Mouse (Mus musculus) hindbrain, embryonic 15.5 days (tissue): ENCODE measurements around the gene Anp32a. TPM values are rescaled to one million over a fixed set of nuclear protein-coding genes. Genes with fewer than 3 reads are reported as not detected.
A peak's percentile ranks its signal among the peaks of the same experiment; 100 is the strongest.

Experiments used
- ATAC-seq: fragments of 200-750 bp; cut with Nextera tagmentation; 2 replicates; pipeline ENCODE4 v1.8.0; 2017; ENCODE audit warnings: low read depth, moderate number of reproducible peaks, moderate TSS enrichment; ENCODE audit not compliant: low FRiP score
- H3K27ac ChIP-seq: fragments of 300-500 bp; sonication (generic); replicated peaks from 2 replicates; pipeline ENCODE4 v1.5.1; 2015; ENCODE audit warnings: mild to moderate bottlenecking, inconsistent platforms
- H3K27me3 ChIP-seq: fragments of 300-500 bp; sonication (generic); 2 replicates; pipeline ENCODE4 v1.6.1; 2015; ENCODE audit warnings: control low read depth, inconsistent platforms
- H3K36me3 ChIP-seq: fragments of 300-500 bp; sonication (generic); 2 replicates; pipeline ENCODE4 v1.6.1; 2015; ENCODE audit warnings: control low read depth, inconsistent platforms
- H3K4me1 ChIP-seq: fragments of 300-500 bp; sonication (generic); replicated peaks from 2 replicates; pipeline ENCODE4 v1.6.1; 2015; ENCODE audit warnings: control low read depth, inconsistent platforms
- H3K4me2 ChIP-seq: fragments of 300-500 bp; sonication (generic); 2 replicates; pipeline ENCODE4 v1.6.1; 2015; ENCODE audit warnings: moderate library complexity, mild to moderate bottlenecking, inconsistent platforms
- H3K4me3 ChIP-seq: fragments of 300-500 bp; sonication (generic); 2 replicates; pipeline ENCODE4 v1.5.1; 2015; ENCODE audit warnings: mild to moderate bottlenecking, inconsistent platforms
- H3K9ac ChIP-seq: fragments of 300-500 bp; sonication (generic); 2 replicates; pipeline ENCODE4 v1.6.1; 2015; ENCODE audit warnings: inconsistent platforms
- H3K9me3 ChIP-seq: fragments of 300-500 bp; sonication (generic); 2 replicates; pipeline ENCODE4 v1.6.1; 2016; ENCODE audit warnings: control low read depth, inconsistent platforms
- whole genome bisulfite sequencing: fragments of 180-500 bp; shearing (Covaris S2); methylation state at CpG from one replicate; pipeline ENCODE4 v1.1.7; 2015; 5-methylcytosine and 5-hydroxymethylcytosine counted together
- polyA plus RNA-seq: library from polyadenylated mRNA; unstranded; fragments of >200 nt; fragmentation: Nextera tagmentation; extraction: Ambion mirVana; gene quantifications from 2 replicates; pipeline ENCODE4 v1.2.1, GENCODE M21; 2015

Gene Anp32a
- polyA plus RNA-seq = 117 and 138 TPM in 2 replicates

DNA sequence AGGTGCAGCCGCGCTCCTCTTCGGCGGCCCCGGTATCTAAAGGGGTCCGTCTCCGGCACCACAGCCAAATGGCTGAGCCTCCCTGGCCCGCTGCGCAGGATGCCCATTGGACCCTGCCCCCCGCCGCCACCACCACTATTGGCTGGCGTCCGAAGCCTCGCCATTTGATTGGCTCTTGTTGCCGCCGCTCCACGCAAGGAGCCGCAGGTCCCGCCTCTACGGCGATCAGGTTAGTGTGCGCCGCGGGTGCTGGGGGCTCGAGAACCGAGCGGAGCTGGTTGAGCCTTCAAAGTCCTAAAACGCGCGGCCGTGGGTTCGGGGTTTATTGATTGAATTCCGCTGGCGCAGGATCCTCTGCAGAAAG lies at the start of gene Anp32a:
Anp32a (plus strand) TSS at position 171 of the 364 bp plus-strand sequence.
- H3K27me3 ChIP-seq = no peaks in the 10 kb centered on the region
- H3K9me3 ChIP-seq = no peaks in the 10 kb centered on the region
- H3K36me3 ChIP-seq = no peaks in the 10 kb centered on the region
- ATAC-seq = peak; percentile 93
- WGBS = under 1% methylated on average over 34 of the region's 34 CpGs
- peaks cover 28% of the 10 kb centered on the region for H3K4me1 ChIP-seq
- peak within 1 kb of the TSS; percentile 76 for H3K4me2 ChIP-seq
- H3K4me3 ChIP-seq = peak within 1 kb of the TSS; percentile 94
- peak within 1 kb of the TSS; percentile 100 for H3K27ac ChIP-seq
- H3K9ac ChIP-seq = peak within 1 kb of the TSS; percentile 99

DNA sequence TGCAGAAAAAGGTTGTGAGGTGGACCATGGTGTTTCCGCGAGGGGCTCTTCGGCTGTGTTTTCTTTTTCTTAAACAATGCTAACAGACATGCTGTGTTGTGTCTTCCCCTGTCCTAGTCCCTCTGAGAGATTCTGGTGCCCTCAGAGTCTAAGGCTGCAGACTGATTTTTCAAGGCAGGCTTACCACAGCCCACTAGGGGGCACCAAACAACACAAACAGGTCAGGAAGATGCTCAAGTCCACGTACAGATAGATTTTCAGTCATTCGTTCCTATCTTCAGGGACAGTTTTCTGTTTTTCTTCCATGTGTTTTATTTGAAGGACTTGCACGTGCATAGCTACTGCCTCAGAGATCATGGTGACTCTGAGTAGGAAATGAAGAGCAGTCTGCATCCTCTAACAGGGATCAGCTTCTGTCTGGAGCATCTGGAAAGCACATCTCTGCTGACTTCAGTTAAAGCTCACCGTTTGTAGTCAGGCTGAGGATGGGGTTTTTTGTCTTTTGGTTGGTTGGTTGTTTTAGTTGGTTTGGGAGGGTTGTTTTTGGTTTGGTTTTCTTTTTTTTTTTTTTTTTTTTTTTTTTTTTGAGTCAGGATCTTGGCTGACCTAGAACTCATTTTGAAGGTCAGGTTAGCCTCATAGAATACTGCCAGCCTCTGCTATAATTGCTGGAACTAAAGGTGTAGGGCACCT lies 45.9 kb upstream of the Anp32a start:
- peak; percentile 51; the same call in 1 of the 2 replicates for ATAC-seq
- H3K36me3 ChIP-seq = no peaks in the 10 kb centered on the region
- H3K9me3 ChIP-seq = no peaks in the 10 kb centered on the region
- no peaks in the 10 kb centered on the region for H3K27me3 ChIP-seq
- 27% methylated on average over 7 of the region's 7 CpGs for WGBS
- H3K4me3 ChIP-seq = no peak overlapping the region
- no peak overlapping the region for H3K9ac ChIP-seq
- no peaks in the 10 kb centered on the region for H3K4me1 ChIP-seq
- H3K4me2 ChIP-seq = no peak overlapping the region
- no peak overlapping the region for H3K27ac ChIP-seq

DNA sequence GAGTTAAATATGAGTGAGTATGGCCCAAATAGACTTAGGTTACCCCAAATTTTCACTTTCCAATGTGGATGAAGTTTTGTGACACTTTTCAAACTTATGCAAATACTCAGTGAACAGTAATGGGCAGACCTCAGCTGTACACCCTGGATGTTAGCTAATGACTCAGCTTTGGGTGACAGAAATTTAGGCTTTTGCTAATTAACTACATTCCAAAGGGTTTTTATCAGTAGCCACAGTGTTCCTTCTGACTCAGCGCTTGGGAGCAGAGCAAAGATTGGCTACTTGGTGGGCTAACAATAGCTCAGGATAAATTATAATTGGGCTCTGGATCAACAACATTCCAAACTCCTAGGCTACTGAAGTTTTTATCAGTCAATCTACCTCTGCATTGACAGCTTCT lies 44.2 kb upstream of the Anp32a start:
- H3K27ac ChIP-seq = no peak overlapping the region
- no peak overlapping the region for H3K9ac ChIP-seq
- no peak overlapping the region for H3K4me3 ChIP-seq
- H3K4me2 ChIP-seq = no peak overlapping the region
- no peaks in the 10 kb centered on the region for H3K9me3 ChIP-seq
- no peak for ATAC-seq
- H3K27me3 ChIP-seq = no peaks in the 10 kb centered on the region
- 58% methylated on average over 1 of the region's 1 CpGs for WGBS
- H3K4me1 ChIP-seq = no peaks in the 10 kb centered on the region
- H3K36me3 ChIP-seq = no peaks in the 10 kb centered on the region

- WGBS = 87% methylated on average over 6 of the region's 6 CpGs
Measured at GRCm38 (mm10) chr9:62315556-62315955, 25.5 kb upstream of the Anp32a start.

GRCm38 (mm10) chr9:62318729-62319128 lies 22.4 kb upstream of the Anp32a start:
- 91% methylated on average over 4 of the region's 4 CpGs for WGBS
- no peak overlapping the region for H3K4me2 ChIP-seq
- no peaks in the 10 kb centered on the region for H3K27me3 ChIP-seq
- H3K27ac ChIP-seq = no peak overlapping the region
- no peak for ATAC-seq
- H3K9ac ChIP-seq = no peak overlapping the region
- no peak overlapping the region for H3K4me3 ChIP-seq
- no peaks in the 10 kb centered on the region for H3K4me1 ChIP-seq
- H3K36me3 ChIP-seq = no peaks in the 10 kb centered on the region
- H3K9me3 ChIP-seq = no peaks in the 10 kb centered on the region

More at GRCm38 (mm10) chr9:62315556-62315955, 25.5 kb upstream of the Anp32a start:
- no peak for ATAC-seq
- Histone ChIP-seq H3K4me2 (no peak overlapping the region), H3K27ac (no peak overlapping the region), H3K27me3 (no peaks in the 10 kb centered on the region), H3K4me3 (no peak overlapping the region), H3K4me1 (no peaks in the 10 kb centered on the region), H3K9me3 (no peaks in the 10 kb centered on the region), H3K36me3 (no peaks in the 10 kb centered on the region), H3K9ac (no peak overlapping the region)

GRCm38 (mm10) chr9:62323816-62324215 lies 17.3 kb upstream of the Anp32a start:
- H3K9me3 ChIP-seq = no peaks in the 10 kb centered on the region
- no peak overlapping the region for H3K4me2 ChIP-seq
- H3K9ac ChIP-seq = no peak overlapping the region
- no peak overlapping the region for H3K27ac ChIP-seq
- no peak for ATAC-seq
- no peak overlapping the region for H3K4me3 ChIP-seq
- WGBS = 87% methylated on average over 1 of the region's 1 CpGs
- no peaks in the 10 kb centered on the region for H3K36me3 ChIP-seq
- H3K4me1 ChIP-seq = no peaks in the 10 kb centered on the region
- H3K27me3 ChIP-seq = no peaks in the 10 kb centered on the region

DNA sequence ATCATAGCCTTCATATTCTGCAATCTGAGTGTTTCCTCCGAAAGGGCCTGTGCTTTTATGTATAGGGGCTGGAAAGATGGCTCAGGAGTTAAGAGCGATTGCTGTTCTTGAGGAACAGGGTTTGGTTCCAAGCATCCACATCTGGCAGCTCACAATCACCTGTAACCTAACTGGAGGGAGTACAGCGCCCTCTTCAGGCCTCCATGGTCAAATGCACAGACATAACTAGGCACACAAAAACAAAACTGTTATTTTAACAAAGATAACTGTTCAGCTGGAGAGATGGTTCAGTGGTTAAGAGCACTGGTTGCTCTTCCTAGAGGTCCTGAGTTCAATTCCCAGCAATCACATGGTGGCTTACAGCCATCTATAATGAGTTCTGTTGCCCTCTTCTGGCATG lies 15.1 kb upstream of the Anp32a start:
- Histone ChIP-seq H3K27me3 (no peaks in the 10 kb centered on the region), H3K36me3 (no peaks in the 10 kb centered on the region), H3K27ac (no peak overlapping the region), H3K9me3 (no peaks in the 10 kb centered on the region), H3K4me3 (no peak overlapping the region), H3K4me2 (no peak overlapping the region), H3K9ac (no peak overlapping the region), H3K4me1 (no peaks in the 10 kb centered on the region)
- WGBS = 70% methylated on average over 3 of the region's 3 CpGs
- ATAC-seq = no peak

DNA sequence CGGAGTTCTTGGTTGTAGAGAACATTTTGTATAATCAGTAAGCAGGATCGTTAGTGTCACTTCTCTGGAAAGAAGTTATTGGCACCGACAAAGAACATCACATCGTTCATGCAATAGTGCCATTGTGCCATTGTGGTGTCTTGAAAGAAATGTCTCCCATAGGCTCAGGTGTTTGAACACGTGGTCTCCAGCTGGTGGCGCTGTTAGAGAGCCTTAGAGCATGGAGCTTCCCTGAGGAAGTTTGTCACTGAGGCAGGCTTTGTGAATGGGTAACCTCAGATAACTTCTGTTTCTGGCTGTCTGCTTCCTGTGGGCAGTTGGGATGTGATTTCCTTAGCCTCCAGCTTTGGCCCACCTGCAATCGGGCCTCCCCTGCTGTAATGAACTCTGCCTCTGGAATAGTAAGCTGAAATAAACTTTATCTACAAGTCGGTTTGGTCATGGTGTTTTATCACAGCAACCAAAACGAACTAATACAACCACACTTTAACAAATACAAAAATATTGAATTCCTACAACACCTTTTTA lies 6.7 kb upstream of the Anp32a start:
- no peak overlapping the region for H3K9ac ChIP-seq
- no peaks in the 10 kb centered on the region for H3K36me3 ChIP-seq
- WGBS = 91% methylated on average over 9 of the region's 9 CpGs
- no peaks in the 10 kb centered on the region for H3K27me3 ChIP-seq
- H3K9me3 ChIP-seq = no peaks in the 10 kb centered on the region
- no peak overlapping the region for H3K27ac ChIP-seq
- no peak overlapping the region for H3K4me2 ChIP-seq
- H3K4me3 ChIP-seq = no peak overlapping the region
- ATAC-seq = no peak
- peaks cover 10% of the 10 kb centered on the region for H3K4me1 ChIP-seq

GRCm38 (mm10) chr9:62335396-62335795 lies 5.7 kb upstream of the Anp32a start:
- H3K36me3 ChIP-seq = no peaks in the 10 kb centered on the region
- H3K27ac ChIP-seq = no peak overlapping the region
- no peaks in the 10 kb centered on the region for H3K9me3 ChIP-seq
- no peak overlapping the region for H3K4me3 ChIP-seq
- no peak overlapping the region for H3K9ac ChIP-seq
- peaks cover 13% of the 10 kb centered on the region for H3K4me1 ChIP-seq
- 46% methylated on average over 12 of the region's 12 CpGs for WGBS
- H3K4me2 ChIP-seq = no peak overlapping the region
- no peak for ATAC-seq
- H3K27me3 ChIP-seq = no peaks in the 10 kb centered on the region

GRCm38 (mm10) chr9:62337924-62338635 lies 3.0 kb upstream of the Anp32a start:
- H3K9ac ChIP-seq = no peak overlapping the region
- no peaks in the 10 kb centered on the region for H3K27me3 ChIP-seq
- peaks cover 13% of the 10 kb centered on the region for H3K4me1 ChIP-seq
- ATAC-seq = no peak
- no peak overlapping the region for H3K4me2 ChIP-seq
- H3K27ac ChIP-seq = no peak overlapping the region
- H3K4me3 ChIP-seq = no peak overlapping the region
- H3K9me3 ChIP-seq = no peaks in the 10 kb centered on the region
- H3K36me3 ChIP-seq = no peaks in the 10 kb centered on the region
- WGBS = 48% methylated on average over 4 of the region's 4 CpGs

GRCm38 (mm10) chr9:62338636-62339191 lies 2.4 kb upstream of the Anp32a start:
- Histone ChIP-seq H3K9me3 (no peaks in the 10 kb centered on the region), H3K36me3 (no peaks in the 10 kb centered on the region), H3K4me1 (peaks cover 13% of the 10 kb centered on the region), H3K27me3 (no peaks in the 10 kb centered on the region), H3K4me3 (no peak overlapping the region), H3K27ac (no peak overlapping the region), H3K9ac (no peak overlapping the region), H3K4me2 (no peak overlapping the region)
- 69% methylated on average over 9 of the region's 9 CpGs for WGBS
- no peak for ATAC-seq
